Mouse (Mus musculus): Measurements from ENCODE around the gene Pja2. TPM values are rescaled to one million over a fixed set of nuclear protein-coding genes. Genes with fewer than 3 reads are reported as not detected.
A peak's percentile ranks its signal among the peaks of the same experiment; 100 is the strongest.

Gene Pja2
- polyA plus RNA-seq, 1 experiment from 2014 or later, result 78.4 TPM

DNA sequence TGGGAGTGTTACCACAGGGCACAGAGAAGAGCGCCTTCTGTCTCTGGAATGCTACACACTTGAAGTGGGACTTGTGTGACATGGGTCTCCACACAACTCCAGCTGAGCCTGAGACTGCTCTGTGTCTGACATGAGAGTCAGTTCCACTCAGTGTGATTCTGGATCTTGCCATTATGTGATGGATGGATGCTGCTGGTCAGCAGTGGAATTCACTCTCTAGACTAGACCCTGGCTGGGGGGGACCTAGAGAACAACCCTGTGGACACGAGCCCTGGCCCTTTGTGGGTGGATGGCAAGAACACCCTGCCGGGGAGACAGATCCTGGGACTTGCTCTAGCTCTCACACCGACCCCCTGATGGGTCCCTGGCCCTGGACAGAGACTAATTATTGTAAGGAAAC lies 56.5 kb downstream of the Pja2 start:
- Histone ChIP-seq H3K4me2 (replicated peaks; ENCODE audit: low read depth, low read length) (no peak overlapping the region), H3K27me3 (ENCODE audit: control insufficient read depth, insufficient read depth, low read length) (no peaks in the 10 kb centered on the region), H3K4me3 (ENCODE audit: low read depth, low read length) (no peak overlapping the region), H3K9ac (replicated peaks; ENCODE audit: low read depth, low read length) (no peak overlapping the region), H3K4me1 (ENCODE audit: control insufficient read depth, insufficient read depth, low read length) (peaks cover 3% of the 10 kb centered on the region; the same call in 1 of the 2 replicates), H3K9me3 (ENCODE audit: control insufficient read depth, low read depth, low read length) (no peaks in the 10 kb centered on the region), H3K36me3 (ENCODE audit: control insufficient read depth, insufficient read depth, low read length) (no peaks in the 10 kb centered on the region; the same call in 1 of the 2 replicates), H3K27ac (ENCODE audit: low read length) (no peak overlapping the region)
- no peak for ATAC-seq (ENCODE audit: insufficient number of reproducible peaks, insufficient read depth, low FRiP score, low read depth)
- WGBS, result 81% methylated on average over 4 of the region's 4 CpGs

DNA sequence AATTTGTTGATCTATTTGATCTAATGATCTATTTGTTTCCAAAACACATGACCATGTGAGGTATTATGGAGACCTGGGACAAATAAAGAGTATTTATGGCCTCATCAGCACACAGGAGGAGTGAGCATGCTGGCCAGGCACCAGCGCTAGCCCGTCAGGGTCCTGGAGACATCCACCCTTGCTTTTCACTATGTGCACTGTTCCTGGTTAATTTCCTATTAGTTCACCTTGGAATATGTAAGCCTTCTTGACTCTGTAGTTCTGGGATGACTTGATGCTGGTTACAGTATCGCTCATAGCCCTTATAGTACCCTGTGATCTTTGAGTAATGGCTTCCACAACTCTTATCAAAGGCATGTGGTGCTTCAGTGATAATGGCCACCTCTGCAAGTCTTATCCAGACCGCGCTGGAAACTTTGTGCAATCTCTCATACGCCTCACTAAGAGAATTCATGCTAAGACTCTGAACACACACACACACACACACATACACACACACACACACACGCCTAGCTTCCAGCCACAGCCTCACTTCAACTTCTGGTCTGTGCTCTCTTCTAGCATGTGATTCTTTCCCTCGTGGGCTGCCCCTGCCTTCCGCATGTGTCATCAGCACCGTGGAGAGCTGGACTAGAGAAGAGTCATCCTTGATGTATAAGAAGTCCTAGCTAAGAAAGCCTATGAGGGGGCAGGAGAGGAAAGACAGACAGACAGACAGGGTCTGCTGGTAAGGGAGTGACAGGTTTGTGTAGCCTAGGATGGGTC lies 57.2 kb downstream of the Pja2 start:
- no peak for ATAC-seq (ENCODE audit: insufficient number of reproducible peaks, insufficient read depth, low FRiP score, low read depth)
- Histone ChIP-seq H3K4me3 (ENCODE audit: low read depth, low read length) (no peak overlapping the region), H3K36me3 (ENCODE audit: control insufficient read depth, insufficient read depth, low read length) (no peaks in the 10 kb centered on the region; the same call in 1 of the 2 replicates), H3K27me3 (ENCODE audit: control insufficient read depth, insufficient read depth, low read length) (no peaks in the 10 kb centered on the region), H3K27ac (ENCODE audit: low read length) (no peak overlapping the region), H3K9ac (replicated peaks; ENCODE audit: low read depth, low read length) (no peak overlapping the region), H3K4me2 (replicated peaks; ENCODE audit: low read depth, low read length) (no peak overlapping the region), H3K9me3 (ENCODE audit: control insufficient read depth, low read depth, low read length) (no peaks in the 10 kb centered on the region), H3K4me1 (ENCODE audit: control insufficient read depth, insufficient read depth, low read length) (peaks cover 3% of the 10 kb centered on the region; the same call in 1 of the 2 replicates)
- 85% methylated on average over 10 of the region's 10 CpGs for WGBS

DNA sequence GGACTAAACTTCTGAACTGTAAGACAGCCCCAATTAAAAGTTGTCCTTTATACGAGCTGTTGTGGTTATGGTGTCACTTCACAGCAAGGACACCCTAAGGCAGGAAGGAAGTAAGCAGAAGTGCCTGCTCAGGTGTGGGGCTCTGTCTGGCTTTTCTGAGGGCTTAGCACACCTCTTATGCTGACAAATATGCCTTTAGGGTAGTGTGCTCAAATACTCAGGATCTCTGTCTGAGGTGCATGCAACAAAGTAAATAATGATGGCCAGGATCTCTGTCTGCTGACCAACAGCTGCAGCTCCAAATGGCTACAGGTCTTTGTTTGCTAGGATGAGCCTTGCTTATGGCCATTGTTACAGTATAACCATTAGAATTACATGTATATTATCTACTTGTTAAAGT lies 71.1 kb downstream of the Pja2 start:
- WGBS, result 82% methylated on average over 1 of the region's 1 CpGs
- no peak for ATAC-seq (ENCODE audit: insufficient number of reproducible peaks, insufficient read depth, low FRiP score, low read depth)
- Histone ChIP-seq H3K4me3 (ENCODE audit: low read depth, low read length) (no peak overlapping the region), H3K4me2 (replicated peaks; ENCODE audit: low read depth, low read length) (no peak overlapping the region), H3K27me3 (ENCODE audit: control insufficient read depth, insufficient read depth, low read length) (no peaks in the 10 kb centered on the region), H3K36me3 (ENCODE audit: control insufficient read depth, insufficient read depth, low read length) (no peaks in the 10 kb centered on the region), H3K4me1 (ENCODE audit: control insufficient read depth, insufficient read depth, low read length) (no peaks in the 10 kb centered on the region), H3K9ac (replicated peaks; ENCODE audit: low read depth, low read length) (no peak overlapping the region), H3K9me3 (ENCODE audit: control insufficient read depth, low read depth, low read length) (no peaks in the 10 kb centered on the region), H3K27ac (ENCODE audit: low read length) (no peak overlapping the region)

DNA sequence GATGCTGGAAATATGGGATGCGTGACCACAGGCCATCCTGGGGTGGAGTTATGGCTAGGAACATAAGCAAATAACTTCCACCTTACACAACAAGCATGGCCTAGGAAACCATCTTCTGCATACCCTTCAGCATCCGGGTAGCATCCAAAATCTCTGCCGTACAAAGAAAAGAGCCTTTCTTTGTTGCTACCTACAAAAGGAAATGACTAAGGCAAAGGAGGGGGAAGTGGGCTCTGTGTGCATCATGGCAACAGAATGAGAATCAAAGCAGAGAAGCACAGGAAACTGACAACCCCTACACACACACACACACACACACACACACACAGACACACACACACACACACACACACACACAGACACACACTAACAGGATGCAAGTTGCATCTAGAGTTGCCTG lies 83.5 kb downstream of the Pja2 start:
- Histone ChIP-seq H3K27me3 (ENCODE audit: control insufficient read depth, insufficient read depth, low read length) (no peaks in the 10 kb centered on the region), H3K4me1 (ENCODE audit: control insufficient read depth, insufficient read depth, low read length) (peaks cover under 1% of the 10 kb centered on the region; the same call in 1 of the 2 replicates), H3K27ac (ENCODE audit: low read length) (no peak overlapping the region), H3K4me2 (replicated peaks; ENCODE audit: low read depth, low read length) (no peak overlapping the region), H3K9ac (replicated peaks; ENCODE audit: low read depth, low read length) (no peak overlapping the region), H3K9me3 (ENCODE audit: control insufficient read depth, low read depth, low read length) (no peaks in the 10 kb centered on the region), H3K36me3 (ENCODE audit: control insufficient read depth, insufficient read depth, low read length) (no peaks in the 10 kb centered on the region), H3K4me3 (ENCODE audit: low read depth, low read length) (no peak overlapping the region)
- 81% methylated on average over 3 of the region's 3 CpGs for WGBS
- ATAC-seq (ENCODE audit: insufficient number of reproducible peaks, insufficient read depth, low FRiP score, low read depth), result no peak

DNA sequence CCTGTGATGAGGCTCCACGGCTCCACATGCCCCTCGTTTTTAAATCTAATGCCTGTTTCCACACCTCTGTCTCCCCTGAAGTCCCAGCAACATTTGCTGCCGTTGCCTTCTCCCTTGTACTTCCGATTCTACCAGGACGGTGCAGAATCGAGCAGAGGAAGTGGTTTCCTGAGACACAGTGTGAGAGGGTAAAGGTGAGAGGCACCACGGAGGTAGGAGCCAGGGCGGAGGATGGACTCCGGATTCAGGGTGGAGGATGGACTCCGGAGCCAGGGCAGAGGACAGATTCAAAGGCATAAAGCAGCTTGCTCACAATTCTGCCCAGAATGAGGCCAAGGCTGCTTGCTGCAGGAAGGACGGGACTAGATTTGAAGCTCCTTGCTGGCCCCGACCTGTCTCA lies 88.8 kb downstream of the Pja2 start:
- H3K36me3 ChIP-seq (ENCODE audit: control insufficient read depth, insufficient read depth, low read length), result no peaks in the 10 kb centered on the region
- H3K27ac ChIP-seq (ENCODE audit: low read length), result peak overlapping the region; percentile 62; the same call in 1 of the 2 replicates
- H3K4me2 ChIP-seq (replicated peaks; ENCODE audit: low read depth, low read length), result peak overlapping the region; percentile 13; the same call in 1 of the 2 replicates
- 36% methylated on average over 12 of the region's 12 CpGs for WGBS
- H3K9me3 ChIP-seq (ENCODE audit: control insufficient read depth, low read depth, low read length), result no peaks in the 10 kb centered on the region
- H3K27me3 ChIP-seq (ENCODE audit: control insufficient read depth, insufficient read depth, low read length), result no peaks in the 10 kb centered on the region
- ATAC-seq (ENCODE audit: insufficient number of reproducible peaks, insufficient read depth, low FRiP score, low read depth), result no peak
- H3K4me1 ChIP-seq (ENCODE audit: control insufficient read depth, insufficient read depth, low read length), result peaks cover 9% of the 10 kb centered on the region
- no peak overlapping the region for H3K9ac ChIP-seq (replicated peaks; ENCODE audit: low read depth, low read length)
- H3K4me3 ChIP-seq (ENCODE audit: low read depth, low read length), result no peak overlapping the region

DNA sequence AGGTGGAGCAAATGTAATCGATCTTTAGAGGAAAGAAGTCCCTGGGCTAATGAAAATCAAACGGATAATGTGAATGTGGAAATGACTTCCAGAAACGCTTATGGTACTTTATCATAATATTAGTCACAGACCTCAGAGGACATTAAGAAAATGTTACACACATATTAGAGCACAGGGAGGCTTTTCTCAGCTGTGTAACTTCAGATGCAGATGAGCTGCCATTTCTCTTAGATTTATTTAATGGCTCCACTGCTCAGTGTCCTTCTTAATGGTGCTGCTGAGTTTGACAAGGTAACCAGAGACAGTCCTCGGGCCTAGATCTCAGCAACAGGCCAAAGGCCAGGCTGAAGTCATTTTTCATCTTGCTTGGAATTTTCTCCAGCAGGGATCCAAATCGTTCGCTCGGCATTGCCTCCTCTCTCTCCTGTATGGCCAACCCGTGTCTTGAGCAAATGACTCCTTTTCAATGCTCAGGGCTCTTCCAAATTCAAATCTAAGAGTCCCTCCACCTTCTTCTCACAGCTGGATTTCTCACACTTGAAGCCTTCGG lies 89.3 kb downstream of the Pja2 start:
- Histone ChIP-seq H3K4me3 (ENCODE audit: low read depth, low read length) (no peak overlapping the region), H3K27me3 (ENCODE audit: control insufficient read depth, insufficient read depth, low read length) (no peaks in the 10 kb centered on the region), H3K9me3 (ENCODE audit: control insufficient read depth, low read depth, low read length) (no peaks in the 10 kb centered on the region), H3K9ac (replicated peaks; ENCODE audit: low read depth, low read length) (no peak overlapping the region), H3K4me2 (replicated peaks; ENCODE audit: low read depth, low read length) (0 out of 2 replicates have a peak overlapping the region, but pooled peaks have one; percentile 13), H3K4me1 (ENCODE audit: control insufficient read depth, insufficient read depth, low read length) (peaks cover 9% of the 10 kb centered on the region), H3K27ac (ENCODE audit: low read length) (peak overlapping the region; percentile 62), H3K36me3 (ENCODE audit: control insufficient read depth, insufficient read depth, low read length) (no peaks in the 10 kb centered on the region)
- 38% methylated on average over 9 of the region's 9 CpGs for WGBS
- peak; percentile 29; the same call in 1 of the 2 replicates for ATAC-seq (ENCODE audit: insufficient number of reproducible peaks, insufficient read depth, low FRiP score, low read depth)

DNA sequence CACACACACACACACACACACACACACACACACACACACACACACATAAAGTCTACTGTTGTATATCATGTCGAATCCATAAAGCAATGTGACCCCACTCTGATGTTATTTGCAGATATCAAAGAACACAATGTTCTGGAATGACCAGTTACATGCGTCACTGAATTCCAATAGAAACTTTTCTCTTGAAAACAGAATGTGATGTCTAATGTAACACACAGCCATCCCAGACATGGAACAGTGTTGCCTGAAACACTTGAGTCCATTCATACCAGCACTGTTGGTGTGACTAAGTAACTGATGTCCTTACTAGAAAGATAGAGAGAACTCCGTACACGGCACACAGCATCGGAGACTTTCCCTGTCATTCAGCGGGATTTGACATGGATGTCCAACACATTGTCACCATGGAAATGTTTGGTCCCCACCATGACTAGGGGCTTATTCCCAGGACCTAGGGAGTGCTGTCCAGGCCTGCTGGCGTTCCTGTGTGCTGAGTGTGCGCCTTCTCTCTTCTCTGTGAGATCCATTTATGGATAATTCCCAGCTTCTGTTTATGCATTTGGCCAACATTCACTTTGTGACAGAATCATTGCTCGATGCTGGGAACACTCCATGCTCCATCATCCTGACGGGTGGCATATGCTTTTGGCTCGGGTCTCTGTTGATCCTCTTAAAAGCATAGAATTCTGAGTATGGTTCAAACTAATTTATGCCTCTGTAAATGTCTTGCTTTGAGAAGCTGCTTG lies 90.0 kb downstream of the Pja2 start:
- Histone ChIP-seq H3K4me3 (ENCODE audit: low read depth, low read length) (no peak overlapping the region), H3K27ac (ENCODE audit: low read length) (peak overlapping the region; percentile 73), H3K9me3 (ENCODE audit: control insufficient read depth, low read depth, low read length) (no peaks in the 10 kb centered on the region), H3K4me1 (ENCODE audit: control insufficient read depth, insufficient read depth, low read length) (peaks cover 9% of the 10 kb centered on the region), H3K27me3 (ENCODE audit: control insufficient read depth, insufficient read depth, low read length) (no peaks in the 10 kb centered on the region), H3K9ac (replicated peaks; ENCODE audit: low read depth, low read length) (no peak overlapping the region), H3K36me3 (ENCODE audit: control insufficient read depth, insufficient read depth, low read length) (no peaks in the 10 kb centered on the region), H3K4me2 (replicated peaks; ENCODE audit: low read depth, low read length) (no peak overlapping the region)
- ATAC-seq (ENCODE audit: insufficient number of reproducible peaks, insufficient read depth, low FRiP score, low read depth), result peak; percentile 80
- WGBS, result 57% methylated on average over 11 of the region's 11 CpGs

DNA sequence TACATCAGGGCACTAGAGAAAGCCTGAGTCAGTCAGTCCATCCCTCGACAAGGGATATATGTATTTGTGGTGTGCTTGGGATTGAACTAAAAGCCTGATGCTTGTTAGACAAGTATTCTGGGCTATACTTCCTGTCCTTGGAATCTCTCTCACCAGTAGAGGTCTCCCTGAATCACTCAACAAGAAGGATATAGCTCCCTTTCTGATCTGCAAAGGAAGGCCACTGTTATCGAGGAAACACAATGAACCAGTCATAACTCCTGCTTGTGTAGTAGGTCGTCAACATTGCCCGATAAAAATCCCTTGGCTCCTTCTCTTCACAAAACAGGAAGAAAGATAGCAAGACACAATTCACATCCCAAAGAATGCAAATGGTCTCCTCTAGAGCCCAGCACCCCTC lies 99.6 kb downstream of the Pja2 start:
- H3K9me3 ChIP-seq (ENCODE audit: control insufficient read depth, low read depth, low read length), result no peaks in the 10 kb centered on the region
- H3K4me3 ChIP-seq (ENCODE audit: low read depth, low read length), result no peak overlapping the region
- no peak for ATAC-seq (ENCODE audit: insufficient number of reproducible peaks, insufficient read depth, low FRiP score, low read depth)
- no peak overlapping the region for H3K27ac ChIP-seq (ENCODE audit: low read length)
- H3K4me2 ChIP-seq (replicated peaks; ENCODE audit: low read depth, low read length), result no peak overlapping the region
- no peaks in the 10 kb centered on the region for H3K27me3 ChIP-seq (ENCODE audit: control insufficient read depth, insufficient read depth, low read length)
- WGBS, result 75% methylated on average over 4 of the region's 4 CpGs
- no peaks in the 10 kb centered on the region for H3K36me3 ChIP-seq (ENCODE audit: control insufficient read depth, insufficient read depth, low read length)
- H3K9ac ChIP-seq (replicated peaks; ENCODE audit: low read depth, low read length), result no peak overlapping the region
- no peaks in the 10 kb centered on the region for H3K4me1 ChIP-seq (ENCODE audit: control insufficient read depth, insufficient read depth, low read length)
